Comparison of ENCODE assay signal across 24 mouse cellular contexts in the genomic region with DNA sequence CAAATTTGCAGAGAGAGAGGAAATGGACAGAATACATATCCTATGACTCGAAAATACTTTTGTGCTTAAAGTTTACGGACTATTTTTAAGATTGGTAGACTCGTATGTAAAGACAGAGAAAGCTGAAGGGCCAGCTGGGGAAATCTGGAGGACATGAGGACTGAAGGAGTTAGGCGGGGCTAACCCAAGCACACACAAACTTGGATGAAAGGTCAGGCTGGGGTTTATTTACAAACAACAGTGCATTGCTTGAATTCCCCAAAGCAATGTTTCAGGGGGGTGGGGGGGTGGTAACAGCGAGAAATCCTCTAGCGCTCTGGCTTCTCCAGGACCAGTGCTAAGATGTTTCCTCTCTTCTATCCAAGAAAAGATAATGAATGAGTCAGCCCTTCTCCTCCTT.
A peak's percentile ranks its signal among the peaks of the same experiment; 100 is the strongest.
DNase-seq lines count a peak whose midpoint lies in the region; ATAC-seq and TF ChIP-seq lines count a peak whose summit lies in the region.
"Had no signal": no experiment of that assay in that cellular context is flagged by ENCODE, and none has a peak within 500 bp of the region (broad histone marks: within the 10 kb centered on the region; RNA-seq: fewer than 3 reads in every experiment).

No protein-coding gene starts in this region.

- no peak for ATAC-seq in kidney, postnatal 0 days (replicated peaks; ENCODE audit: low FRiP score, low read depth)
- ATAC-seq in lung, embryonic 14.5 days (ENCODE audit: insufficient read depth) = no peak
- ATAC-seq in lung, postnatal 0 days = peak; percentile 57
- ATAC-seq: forebrain, embryonic 14.5 days had no signal

- TF ChIP-seq POLR2A in kidney, adult 2 months (IDR thresholded peaks at IDR 0.05; ENCODE audit: low read depth, low read length) = no peak
- TF ChIP-seq POLR2A in lung, adult 2 months (IDR thresholded peaks at IDR 0.05; ENCODE audit: borderline replicate concordance, extremely low read depth, low read depth, low read length) = no peak

- 68% methylated on average over 6 of the region's 6 CpGs for WGBS in kidney, postnatal 0 days
- 67% methylated on average over 6 of the region's 6 CpGs for WGBS in kidney, adult 2 months
- 52% methylated on average over 6 of the region's 6 CpGs for WGBS in lung, embryonic 14.5 days
- WGBS in lung, postnatal 0 days = 47% methylated on average over 6 of the region's 6 CpGs
- 56% methylated on average over 6 of the region's 6 CpGs for WGBS in lung, adult 2 months

- H3K27me3 ChIP-seq in kidney, postnatal 0 days (ENCODE audit: insufficient read depth, low read length) = no peaks in the 10 kb centered on the region
- H3K27me3 ChIP-seq in kidney, adult 2 months (replicated peaks; ENCODE audit: control insufficient read depth, insufficient read depth, low read length) = no peaks in the 10 kb centered on the region
- H3K27me3 ChIP-seq in lung, embryonic 14.5 days (ENCODE audit: insufficient read depth, low read length) = no peaks in the 10 kb centered on the region
- no peaks in the 10 kb centered on the region for H3K27me3 ChIP-seq in lung, postnatal 0 days (replicated peaks; ENCODE audit: insufficient read depth, low read length)
- H3K27me3 ChIP-seq: embryonic facial prominence, embryonic 13.5 days; embryonic facial prominence, embryonic 15.5 days; forebrain, embryonic 12.5 days had no signal

- TF ChIP-seq EP300 in lung, postnatal 0 days (IDR thresholded peaks at IDR 0.05) = no peak

- H3K9me3 ChIP-seq in kidney, postnatal 0 days (replicated peaks; ENCODE audit: low read length) = no peaks in the 10 kb centered on the region
- no peaks in the 10 kb centered on the region for H3K9me3 ChIP-seq in lung, embryonic 14.5 days (ENCODE audit: low read depth, low read length)
- H3K9me3 ChIP-seq in lung, postnatal 0 days (ENCODE audit: low read length) = no peaks in the 10 kb centered on the region
- H3K9me3 ChIP-seq: embryonic facial prominence, embryonic 13.5 days; embryonic facial prominence, embryonic 15.5 days; forebrain, embryonic 10.5 days; forebrain, embryonic 12.5 days had no signal

- no peak overlapping the region for H3K9ac ChIP-seq in kidney, postnatal 0 days (ENCODE audit: low read depth, low read length)
- no peak overlapping the region for H3K9ac ChIP-seq in lung, embryonic 14.5 days
- no peak overlapping the region for H3K9ac ChIP-seq in lung, postnatal 0 days (replicated peaks; ENCODE audit: low read depth)
- H3K9ac ChIP-seq: embryonic facial prominence, embryonic 13.5 days; embryonic facial prominence, embryonic 15.5 days; forebrain, embryonic 12.5 days had no signal

- H3K27ac ChIP-seq in kidney, postnatal 0 days = no peak overlapping the region
- no peak overlapping the region for H3K27ac ChIP-seq in kidney, adult 2 months (ENCODE audit: insufficient read depth, low read depth, low read length)
- no peak overlapping the region for H3K27ac ChIP-seq in lung, embryonic 14.5 days (ENCODE audit: low read depth)
- no peak overlapping the region for H3K27ac ChIP-seq in lung, postnatal 0 days (ENCODE audit: low read length)
- H3K27ac ChIP-seq: embryonic facial prominence, embryonic 13.5 days; embryonic facial prominence, embryonic 15.5 days; forebrain, embryonic 10.5 days; forebrain, embryonic 12.5 days had no signal

- intact Hi-C loops in heart, postnatal 14 days (cut with DNase I) = no loop called here

- no peak for TF ChIP-seq CTCF in kidney, postnatal 0 days (IDR thresholded peaks at IDR 0.05; ENCODE audit: low read depth)
- TF ChIP-seq CTCF in kidney, adult 2 months (conservative IDR thresholded peaks at IDR 0.05; ENCODE audit: insufficient read depth, insufficient read length, low read depth, low read length) = no peak
- no peak for TF ChIP-seq CTCF in lung, embryonic 14.5 days (IDR thresholded peaks at IDR 0.05; ENCODE audit: low read depth)
- no peak for TF ChIP-seq CTCF in lung, postnatal 0 days (IDR thresholded peaks at IDR 0.05)
- no peak for TF ChIP-seq CTCF in lung, adult 2 months (IDR thresholded peaks at IDR 0.05; ENCODE audit: insufficient read depth, low read length)

- DNase-seq in kidney, postnatal 0 days (ENCODE audit: low spot score) = peak; percentile 8
- DNase-seq in kidney, adult 2 months = no peak
- DNase-seq in lung, embryonic 14.5 days = peak; percentile 58
- no peak for DNase-seq in lung, postnatal 25 days (ENCODE audit: low spot score)
- peak; percentile 52 for DNase-seq in lung, postnatal 0 days (ENCODE audit: low spot score)
- DNase-seq in lung, adult 2 months = no peak
- peak; percentile 28 for DNase-seq in lung, postnatal 36 days
- DNase-seq in heart, postnatal 14 days = no peak
- DNase-seq: adrenal gland, adult 2 months; adrenal gland, postnatal 10 days; adrenal gland, postnatal 25 days; cerebellum, adult 11 months; cerebellum, adult 18-20 months; cerebellum, adult 8-10 months; cerebellum, adult 9-11 months; cerebellum, postnatal 14 days; cerebellum, postnatal 36 days; embryo, embryonic 11 days had no signal

- no peak overlapping the region for H3K4me2 ChIP-seq in kidney, postnatal 0 days (ENCODE audit: low read length)
- no peak overlapping the region for H3K4me2 ChIP-seq in lung, embryonic 14.5 days
- no peak overlapping the region for H3K4me2 ChIP-seq in lung, postnatal 0 days (replicated peaks; ENCODE audit: low read depth, low read length)
- H3K4me2 ChIP-seq: embryonic facial prominence, embryonic 13.5 days; embryonic facial prominence, embryonic 15.5 days; forebrain, embryonic 12.5 days had no signal

- H3K4me3 ChIP-seq in kidney, postnatal 0 days (replicated peaks; ENCODE audit: low read depth, low read length) = no peak overlapping the region
- no peak overlapping the region for H3K4me3 ChIP-seq in kidney, adult 2 months (ENCODE audit: insufficient read depth, low read depth, low read length)
- no peak overlapping the region for H3K4me3 ChIP-seq in lung, embryonic 14.5 days (ENCODE audit: low read depth, low read length)
- no peak overlapping the region for H3K4me3 ChIP-seq in lung, postnatal 0 days (ENCODE audit: low read depth, low read length)
- H3K4me3 ChIP-seq in lung, adult 2 months (replicated peaks; ENCODE audit: extremely low read depth, low read depth, low read length) = no peak overlapping the region
- H3K4me3 ChIP-seq: embryonic facial prominence, embryonic 13.5 days; embryonic facial prominence, embryonic 15.5 days; erythroblast, embryonic 14.5 days; forebrain, embryonic 10.5 days; forebrain, embryonic 12.5 days had no signal

- H3K36me3 ChIP-seq in kidney, postnatal 0 days (ENCODE audit: insufficient read depth, low read length) = no peaks in the 10 kb centered on the region
- H3K36me3 ChIP-seq in kidney, adult 2 months (ENCODE audit: control insufficient read depth, insufficient read depth, low read length) = no peaks in the 10 kb centered on the region
- H3K36me3 ChIP-seq in lung, embryonic 14.5 days (ENCODE audit: insufficient read depth) = no peaks in the 10 kb centered on the region
- H3K36me3 ChIP-seq in lung, postnatal 0 days (ENCODE audit: insufficient read depth, low read length) = no peaks in the 10 kb centered on the region
- H3K36me3 ChIP-seq: embryonic facial prominence, embryonic 13.5 days; embryonic facial prominence, embryonic 15.5 days; forebrain, embryonic 10.5 days; forebrain, embryonic 12.5 days had no signal

- no peaks in the 10 kb centered on the region for H3K4me1 ChIP-seq in kidney, postnatal 0 days (replicated peaks; ENCODE audit: insufficient read depth, low read length)
- no peaks in the 10 kb centered on the region for H3K4me1 ChIP-seq in kidney, adult 2 months (ENCODE audit: control insufficient read depth, insufficient read depth, low read length)
- no peaks in the 10 kb centered on the region for H3K4me1 ChIP-seq in lung, embryonic 14.5 days (ENCODE audit: insufficient read depth)
- no peaks in the 10 kb centered on the region for H3K4me1 ChIP-seq in lung, postnatal 0 days (ENCODE audit: insufficient read depth, low read depth, low read length)
- H3K4me1 ChIP-seq in lung, adult 2 months (ENCODE audit: control insufficient read depth, insufficient read depth, low read length) = no peaks in the 10 kb centered on the region
- H3K4me1 ChIP-seq: embryonic facial prominence, embryonic 13.5 days; embryonic facial prominence, embryonic 15.5 days; forebrain, embryonic 10.5 days; forebrain, embryonic 12.5 days had no signal

Comparison
In these comparisons a context has a peak if more than half of its experiments do, and no peak if none do; other contexts are left out.
1. DNase-seq: peak in kidney, postnatal 0 days (single experiment), lung, embryonic 14.5 days (single experiment), lung, postnatal 0 days (single experiment) and lung, postnatal 36 days (single experiment); none in kidney, adult 2 months (single experiment), lung, postnatal 25 days (single experiment), lung, adult 2 months (single experiment) and heart, postnatal 14 days (0 of 2).